Mouse (Mus musculus) lung, adult 2 months (tissue): ENCODE measurements at regions not wholly inside any gene's neighbourhood (a gene's known extent, or its start where the extent isn't known, plus 50 kb on each side); places are given as distances from the start of the nearest gene placed in this dataset.

ENCODE experiments used
- DNase-seq: peaks from one replicate; pipeline ENCODE4 v3.0.0; 2022
- H3K4me1 ChIP-seq: fragments of 200-500 bp; 2 replicates; pipeline ENCODE4 v1.6.1; 2011; ENCODE audit warnings: low read length; ENCODE audit not compliant: control insufficient read depth, insufficient read depth
- H3K4me3 ChIP-seq: fragments of 200-500 bp; replicated peaks from 2 replicates; pipeline ENCODE3; 2011; ENCODE audit warnings: low read depth, mild to moderate bottlenecking, control low read depth, low read length; ENCODE audit errors: extremely low read depth
- CTCF ChIP-seq: fragments of 200-500 bp; IDR thresholded peaks from 2 replicates; pipeline ENCODE4 v1.5.1; 2011; ENCODE audit warnings: mild to moderate bottlenecking, low read length, control low read depth; ENCODE audit not compliant: insufficient read depth
- POLR2A ChIP-seq: fragments of 200-500 bp; IDR thresholded peaks from 2 replicates; pipeline ENCODE4 v1.6.1; 2011; ENCODE audit warnings: low read depth, mild to moderate bottlenecking, control low read depth, low read length, borderline replicate concordance; ENCODE audit errors: extremely low read depth
- WGBS: fragments of 180-500 bp; shearing (Covaris S2); methylation state at CpG from one replicate; pipeline ENCODE4 v1.1.7; 2018; 5-methylcytosine and 5-hydroxymethylcytosine counted together

DNA sequence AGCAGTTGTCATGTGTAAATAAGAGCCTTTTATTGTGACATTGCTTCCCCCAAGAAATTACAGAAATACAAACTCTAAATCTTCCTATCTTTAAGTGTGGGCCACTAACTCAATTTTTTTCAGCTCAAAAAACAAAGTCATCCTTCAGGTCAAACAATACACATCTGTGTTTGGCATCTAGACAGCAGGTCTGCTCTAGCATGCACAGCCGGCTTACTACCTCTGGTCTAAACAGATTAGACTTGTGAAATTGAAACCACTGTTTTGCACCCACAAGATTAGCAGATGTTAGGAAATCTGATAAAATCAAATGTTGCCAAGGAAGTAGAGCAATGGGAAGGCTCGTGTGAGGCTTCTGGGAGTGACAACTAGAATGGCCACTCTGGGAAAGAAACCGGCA lies 195.5 kb upstream of the Il12b start:
- TF ChIP-seq POLR2A: no peak
- no peak for TF ChIP-seq CTCF
- no peak for DNase-seq
- 44% methylated on average over 3 of the region's 3 CpGs for WGBS
- Histone ChIP-seq H3K4me1 (no peaks in the 10 kb centered on the region), H3K4me3 (no peak overlapping the region)

DNA sequence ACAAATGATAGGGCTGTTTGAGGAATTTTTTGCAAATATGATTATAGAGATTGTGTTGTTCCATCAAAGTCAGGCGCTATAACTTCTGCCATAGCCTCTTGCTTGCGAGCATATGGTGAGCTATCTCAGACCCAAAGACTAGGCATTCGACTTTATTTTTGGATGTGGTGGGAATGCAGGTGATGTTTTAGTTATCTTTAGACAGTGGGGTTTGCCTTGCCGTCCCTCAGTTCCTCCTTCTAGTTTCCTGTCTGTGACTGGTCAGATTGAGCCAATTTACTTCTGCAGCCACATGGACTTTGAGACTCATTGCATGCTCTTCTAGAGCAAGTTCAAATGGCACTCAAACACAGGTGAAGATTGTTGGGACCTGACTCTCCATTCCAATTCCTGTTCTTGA lies 193.0 kb upstream of the Il12b start:
- TF ChIP-seq POLR2A (no peak), CTCF (no peak)

DNA sequence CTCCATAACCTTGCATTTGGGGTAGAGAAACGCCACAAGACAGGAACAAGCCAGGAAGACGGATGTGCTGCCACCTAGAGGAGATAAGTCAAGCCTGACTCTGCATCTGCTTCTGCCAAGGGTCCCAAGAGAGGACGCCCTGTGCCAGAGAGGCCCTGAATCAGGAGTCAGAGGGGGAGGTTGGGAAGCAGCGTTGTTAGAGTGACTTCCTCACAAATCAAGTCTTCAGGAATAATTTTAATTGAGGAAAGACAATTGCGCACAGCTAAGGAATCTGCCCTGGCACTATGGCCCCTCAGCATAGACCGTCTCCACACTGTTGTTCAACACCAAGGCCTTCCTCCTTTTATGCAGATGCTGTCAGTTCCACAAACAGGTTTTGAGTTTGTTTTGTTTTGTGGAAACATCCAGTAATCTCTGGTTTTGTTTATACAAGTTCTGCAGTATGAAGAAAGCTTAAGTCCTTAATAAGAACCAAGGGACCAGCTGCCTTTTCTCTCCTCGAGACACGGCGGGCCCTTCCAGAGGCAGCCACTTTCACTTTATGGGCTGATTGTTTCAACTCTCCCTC lies 187.9 kb upstream of the Il12b start:
- DNase-seq: peak; percentile 37
- Histone ChIP-seq H3K4me3 (no peak overlapping the region), H3K4me1 (no peaks in the 10 kb centered on the region)
- TF ChIP-seq CTCF (peak; percentile 62), POLR2A (no peak)
- WGBS: 42% methylated on average over 9 of the region's 9 CpGs

More for the DNA sequence above, 193.0 kb upstream of the Il12b start:
- WGBS: 76% methylated on average over 4 of the region's 4 CpGs
- DNase-seq: no peak
- no peak overlapping the region for H3K4me3 ChIP-seq
- H3K4me1 ChIP-seq: no peaks in the 10 kb centered on the region

DNA sequence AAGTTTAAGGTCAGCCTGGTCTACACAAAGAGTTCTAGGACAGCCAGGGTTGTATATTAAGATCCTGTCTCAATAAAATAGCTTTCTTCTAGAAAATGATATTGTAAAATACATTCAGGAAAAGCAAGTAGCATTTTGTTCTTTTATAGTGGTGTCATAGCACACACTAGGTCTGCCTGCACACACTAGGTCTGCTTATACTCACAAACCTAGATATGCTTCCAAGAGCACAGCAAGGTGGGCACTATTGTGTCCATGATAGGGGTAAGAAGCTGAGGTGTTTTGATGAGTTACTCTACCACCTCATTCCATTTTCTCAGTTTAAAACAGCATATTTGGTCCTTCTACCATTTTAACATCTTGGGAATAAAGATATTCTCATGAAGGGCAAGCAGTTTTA lies 185.8 kb upstream of the Il12b start:
- TF ChIP-seq CTCF (no peak), POLR2A (no peak)
- DNase-seq: no peak
- Histone ChIP-seq H3K4me3 (no peak overlapping the region), H3K4me1 (no peaks in the 10 kb centered on the region)

DNA sequence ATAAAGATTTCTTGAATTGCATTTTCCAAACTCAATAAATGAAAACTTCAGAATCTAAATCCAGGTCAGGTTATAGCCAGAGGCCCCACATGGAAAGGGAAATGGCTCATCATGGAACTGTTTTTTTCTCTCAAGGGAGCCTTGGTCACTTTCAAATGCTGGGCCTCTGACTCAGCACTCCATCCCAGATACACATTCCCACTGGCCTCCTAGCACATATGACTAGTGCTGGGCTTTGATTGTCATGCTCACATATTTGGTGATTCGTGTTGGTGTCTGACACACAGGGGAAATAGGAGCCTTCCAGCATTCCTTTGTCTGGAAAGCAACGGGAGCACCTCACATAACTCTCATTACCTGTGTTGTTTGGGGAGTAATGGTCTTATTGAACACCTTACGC lies 183.5 kb upstream of the Il12b start:
- no peaks in the 10 kb centered on the region for H3K4me1 ChIP-seq
- TF ChIP-seq CTCF (no peak), POLR2A (no peak)
- WGBS: 80% methylated on average over 3 of the region's 3 CpGs
- H3K4me3 ChIP-seq: no peak overlapping the region
- DNase-seq: no peak

DNA sequence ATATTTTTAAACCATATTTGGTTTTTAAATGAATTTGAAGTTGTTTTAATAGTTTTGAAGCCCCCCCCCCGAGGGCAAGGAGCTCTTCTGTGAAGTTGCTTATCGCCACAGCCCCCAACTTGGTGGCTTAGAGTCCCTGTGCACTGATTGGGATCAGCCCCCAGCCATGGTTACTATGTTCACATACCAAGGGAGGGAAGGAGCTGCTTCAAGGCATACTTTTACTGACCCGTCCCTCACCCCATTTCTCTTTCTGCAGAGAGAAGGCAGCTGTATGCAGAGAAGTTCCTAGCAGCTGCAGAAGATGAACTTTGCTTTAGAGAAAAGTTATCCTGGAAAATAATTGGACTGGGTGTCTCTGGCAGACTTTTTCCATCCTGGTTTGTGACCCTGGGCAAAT lies 179.9 kb upstream of the Il12b start:
- WGBS: 23% methylated on average over 3 of the region's 3 CpGs
- Histone ChIP-seq H3K4me3 (no peak overlapping the region), H3K4me1 (no peaks in the 10 kb centered on the region)
- DNase-seq: no peak
- no peak for TF ChIP-seq POLR2A
- TF ChIP-seq CTCF: no peak

DNA sequence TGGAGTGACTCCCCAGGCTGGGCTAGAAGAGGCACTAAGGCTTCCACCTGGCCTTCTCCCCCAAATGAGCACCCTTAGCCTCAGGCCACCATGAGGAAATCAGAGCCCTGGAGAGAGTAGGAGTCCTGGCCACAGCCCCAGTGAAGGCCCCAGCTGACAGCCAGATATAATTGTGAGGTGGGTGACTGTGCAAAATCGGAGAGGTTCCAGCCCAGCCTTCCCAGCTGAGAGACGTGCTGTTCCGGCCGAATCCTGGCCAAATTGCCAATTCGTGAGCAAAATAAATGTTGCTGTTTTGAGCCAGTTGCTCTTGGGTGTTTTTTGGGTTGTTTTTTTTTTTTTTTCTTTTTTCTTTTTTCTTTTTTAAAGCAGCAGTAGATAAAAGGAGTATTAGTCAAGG lies 169.9 kb upstream of the Il12b start:
- DNase-seq: no peak
- TF ChIP-seq POLR2A (no peak), CTCF (no peak)
- WGBS: 74% methylated on average over 5 of the region's 5 CpGs

DNA sequence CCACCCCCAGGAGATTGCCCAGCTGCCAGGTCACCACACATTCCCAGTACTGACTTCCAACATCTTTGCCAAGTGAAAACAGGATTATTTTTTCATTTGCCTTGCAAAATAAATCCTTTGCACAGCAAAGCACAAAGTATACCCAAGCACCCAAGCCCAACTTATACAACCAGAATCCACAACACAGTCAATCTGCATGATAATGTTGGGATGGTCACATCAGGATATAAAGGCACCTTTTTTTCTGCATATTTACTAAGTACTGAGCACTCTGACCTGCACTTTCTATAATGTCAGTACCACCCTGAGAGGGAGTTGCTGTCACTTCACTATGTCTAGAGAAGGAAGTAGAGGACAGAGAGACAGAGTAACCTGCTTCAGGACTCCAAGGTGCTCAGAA lies 164.4 kb upstream of the Il12b start:
- TF ChIP-seq CTCF (no peak), POLR2A (no peak)

More for the DNA sequence above, 169.9 kb upstream of the Il12b start:
- no peaks in the 10 kb centered on the region for H3K4me1 ChIP-seq
- H3K4me3 ChIP-seq: no peak overlapping the region

DNA sequence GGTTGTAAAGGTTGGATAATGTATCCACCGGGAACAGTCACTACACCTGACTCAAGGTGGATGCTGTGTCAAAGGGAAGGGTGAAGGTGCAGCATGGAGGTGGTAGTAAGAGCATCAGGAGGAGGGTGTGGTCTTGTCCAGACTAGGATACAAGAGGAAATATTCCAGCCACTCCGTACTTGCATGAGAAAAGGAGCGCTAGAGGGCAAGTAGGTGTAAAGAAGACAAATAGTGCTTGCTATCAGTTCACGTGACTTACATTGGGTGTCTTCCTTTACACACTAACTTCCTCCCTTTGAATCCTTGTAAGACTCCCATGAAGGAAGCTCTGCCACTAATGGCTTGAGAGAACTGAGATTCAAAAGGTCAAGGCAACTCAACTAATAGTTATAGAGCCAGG lies 161.8 kb upstream of the Il12b start:
- TF ChIP-seq CTCF: no peak
- no peak for TF ChIP-seq POLR2A
- no peak for DNase-seq
- Histone ChIP-seq H3K4me3 (no peak overlapping the region), H3K4me1 (no peaks in the 10 kb centered on the region)
- WGBS: 87% methylated on average over 4 of the region's 4 CpGs

More for the DNA sequence above, 164.4 kb upstream of the Il12b start:
- Histone ChIP-seq H3K4me3 (no peak overlapping the region), H3K4me1 (no peaks in the 10 kb centered on the region)
- no peak for DNase-seq

DNA sequence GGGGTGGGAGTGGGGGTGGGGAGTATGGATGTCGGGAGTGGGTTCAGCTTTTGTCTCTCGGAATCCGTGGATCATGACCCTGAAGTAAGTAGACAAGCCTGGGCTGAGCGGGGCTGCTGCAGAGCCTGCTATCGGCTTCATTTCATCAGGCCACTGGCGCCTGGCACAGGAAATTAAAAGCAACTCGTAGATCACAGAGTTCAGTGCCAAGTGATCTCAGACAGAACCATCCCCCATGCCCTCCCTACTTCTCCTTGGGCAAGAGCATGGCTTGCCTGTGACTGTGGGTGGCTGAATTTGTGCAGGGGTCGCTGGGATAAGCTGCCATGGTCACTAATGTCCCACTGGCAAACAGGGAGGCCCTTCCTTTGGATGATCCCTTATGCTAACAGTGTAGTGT lies 161.3 kb upstream of the Il12b start:
- Histone ChIP-seq H3K4me3 (no peak overlapping the region), H3K4me1 (no peaks in the 10 kb centered on the region)
- WGBS: 71% methylated on average over 8 of the region's 8 CpGs
- TF ChIP-seq POLR2A: no peak
- no peak for TF ChIP-seq CTCF
- no peak for DNase-seq

DNA sequence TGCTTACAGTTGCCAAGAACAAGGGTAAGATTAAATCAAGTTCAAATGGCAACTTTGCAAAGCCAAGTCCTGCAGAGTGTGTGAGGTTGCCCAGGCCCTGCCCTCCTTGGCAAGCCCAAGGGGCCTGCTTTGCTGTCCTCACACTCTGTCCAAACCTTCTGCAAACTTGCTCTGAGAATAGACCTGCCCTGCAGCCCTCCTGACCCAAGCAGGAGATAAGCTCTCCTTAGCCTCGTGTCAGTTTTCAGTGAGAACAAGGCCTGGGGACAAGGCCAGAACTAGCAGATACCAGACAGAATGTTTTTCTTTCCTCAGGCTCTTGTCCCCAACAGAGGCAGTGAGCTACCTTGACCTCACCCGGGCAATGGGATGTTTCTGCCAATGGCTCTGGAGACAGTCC lies 156.7 kb upstream of the Il12b start:
- 24% methylated on average over 2 of the region's 2 CpGs for WGBS
- no peak for TF ChIP-seq POLR2A
- no peak for TF ChIP-seq CTCF
- no peak for DNase-seq
- H3K4me3 ChIP-seq: no peak overlapping the region
- H3K4me1 ChIP-seq: no peaks in the 10 kb centered on the region
